Mouse (Mus musculus) kidney, adult 2 months (tissue): ENCODE results near the gene Akap2.

ENCODE experiments used
- CTCF ChIP-seq: fragments of 200-500 bp; conservative IDR thresholded peaks from 2 replicates; pipeline ENCODE4 v1.5.1; 2011; ENCODE audit warnings: low read depth, mild to moderate bottlenecking, control low read depth, low read length, moderate library complexity, mixed read lengths; ENCODE audit not compliant: insufficient read depth, insufficient read length
- POLR2A ChIP-seq: fragments of 200-500 bp; IDR thresholded peaks from one replicate; pipeline ENCODE4 v1.6.1; 2011; ENCODE audit warnings: low read depth, low read length, control low read depth

DNA sequence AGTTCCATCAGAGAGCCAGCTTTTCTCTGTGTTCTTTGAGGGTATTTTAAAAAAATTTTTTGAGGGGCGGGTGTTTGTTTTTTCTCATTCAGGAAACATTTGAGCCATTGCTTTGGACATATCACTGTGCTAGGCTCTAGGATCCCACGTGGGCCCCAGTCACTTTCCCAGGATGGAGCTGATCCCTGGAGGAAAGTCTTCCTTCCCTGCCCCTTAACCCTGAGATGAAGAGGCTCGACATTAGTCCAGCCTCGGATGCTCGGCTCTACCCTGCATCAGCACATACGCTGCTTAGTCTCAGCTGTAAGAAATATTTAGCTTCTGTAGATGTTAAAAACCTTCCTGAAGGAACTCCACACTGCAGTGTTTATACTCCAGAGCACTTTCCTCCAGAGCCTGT lies 178.4 kb downstream of the Akap2 start:
- TF ChIP-seq POLR2A: no peak
- no peak for TF ChIP-seq CTCF
